26 mouse cellular contexts compared by ENCODE assay signal in genomic region chr9:55215056-55215455, GRCm38 (mm10). TPM values are rescaled to one million over a fixed set of nuclear protein-coding genes. Genes with fewer than 3 reads are reported as not detected.
DNase-seq lines count a peak whose midpoint lies in the region; ATAC-seq and TF ChIP-seq lines count a peak whose summit lies in the region.
"Had no signal": no experiment of that assay in that cellular context is flagged by ENCODE, and none has a peak within 500 bp of the region (broad histone marks: within the 10 kb centered on the region; RNA-seq: fewer than 3 reads in every experiment).

No protein-coding gene starts in this region.

- peak; percentile 50 for DNase-seq in kidney, postnatal 0 days (ENCODE audit: low spot score)
- no peak for DNase-seq in kidney, adult 11 months
- DNase-seq in ES-E14 (ENCODE audit: low read depth, low spot score), result no peak
- no peak for DNase-seq in lung, postnatal 0 days (ENCODE audit: low spot score)
- DNase-seq in urinary bladder, adult 2 months (ENCODE audit: low spot score), result no peak
- DNase-seq: adrenal gland, postnatal 25 days; B cell, adult 2 months; cerebellum, adult 2 months; cerebellum, postnatal 25 days; forebrain, postnatal 0 days; gastrocnemius, postnatal 10 days; heart, postnatal 14 days; kidney, adult 18-20 months; lung, embryonic 14.5 days had no signal

- H3K27ac ChIP-seq in kidney, postnatal 0 days, result no peak overlapping the region
- H3K27ac ChIP-seq in ES-Bruce4 (ENCODE audit: insufficient read depth, low read length) (peak overlapping the region; percentile 98), ES-E14 (ENCODE audit: insufficient read depth, low read depth, low read length, poor library complexity, severe bottlenecking) (peak overlapping the region; percentile 99)
- H3K27ac ChIP-seq in small intestine, adult 2 months (ENCODE audit: insufficient read depth, low read depth, low read length), result peak overlapping the region; percentile 64
- no peak overlapping the region for H3K27ac ChIP-seq in lung, postnatal 0 days (ENCODE audit: low read length)
- H3K27ac ChIP-seq: embryonic facial prominence, embryonic 10.5 days; embryonic facial prominence, embryonic 15.5 days; forebrain, embryonic 12.5 days; hindbrain, embryonic 12.5 days; hindbrain, postnatal 0 days; limb, embryonic 13.5 days; liver, embryonic 14.5 days; midbrain, embryonic 10.5 days; midbrain, embryonic 15.5 days; stomach, embryonic 15.5 days had no signal

- no peaks in the 10 kb centered on the region for H3K9me3 ChIP-seq in kidney, postnatal 0 days (replicated peaks; ENCODE audit: low read length)
- H3K9me3 ChIP-seq in ES-Bruce4 (replicated peaks; ENCODE audit: control insufficient read depth, insufficient read depth, low read length, poor library complexity, severe bottlenecking) (no peaks in the 10 kb centered on the region), ES-E14 (ENCODE audit: control insufficient read depth, insufficient read depth, low read depth, low read length) (no peaks in the 10 kb centered on the region)
- no peaks in the 10 kb centered on the region for H3K9me3 ChIP-seq in lung, postnatal 0 days (ENCODE audit: low read length)
- H3K9me3 ChIP-seq: embryonic facial prominence, embryonic 10.5 days; embryonic facial prominence, embryonic 15.5 days; forebrain, embryonic 12.5 days; hindbrain, embryonic 12.5 days; limb, embryonic 13.5 days; midbrain, embryonic 10.5 days; midbrain, embryonic 15.5 days; stomach, embryonic 15.5 days had no signal

- no peak for TF ChIP-seq POLR2A in ES-Bruce4 (IDR thresholded peaks at IDR 0.05; ENCODE audit: insufficient read depth, low read length)
- TF ChIP-seq POLR2A in small intestine, adult 2 months (IDR thresholded peaks at IDR 0.05; ENCODE audit: low read depth, low read length), result no peak

- peaks cover 52% of the 10 kb centered on the region for H3K36me3 ChIP-seq in kidney, postnatal 0 days (ENCODE audit: insufficient read depth, low read length)
- H3K36me3 ChIP-seq in ES-Bruce4 (ENCODE audit: control insufficient read depth, insufficient read depth, low read length, poor library complexity, severe bottlenecking) (peaks cover 45% of the 10 kb centered on the region), ES-E14 (ENCODE audit: control insufficient read depth, insufficient read depth, low read length, poor library complexity, severe bottlenecking) (peaks cover 30% of the 10 kb centered on the region)
- H3K36me3 ChIP-seq in small intestine, adult 2 months (ENCODE audit: control insufficient read depth, insufficient read depth, low read length), result peaks cover 51% of the 10 kb centered on the region
- H3K36me3 ChIP-seq in lung, postnatal 0 days (ENCODE audit: insufficient read depth, low read length), result peaks cover 27% of the 10 kb centered on the region

- no peak overlapping the region for H3K4me3 ChIP-seq in kidney, postnatal 0 days (replicated peaks; ENCODE audit: low read depth, low read length)
- no peak overlapping the region for H3K4me3 ChIP-seq in ES-Bruce4 (ENCODE audit: low read depth, low read length)
- H3K4me3 ChIP-seq in ES-E14 (ENCODE audit: insufficient read depth in 1 of 2, low read depth in 1 of 2, low read length in 2 of 2, poor library complexity in 1 of 2, severe bottlenecking in 1 of 2), result peak overlapping the region in 1 of 2 experiments; percentile 30; a peak in 1 of 4 replicates
- no peak overlapping the region for H3K4me3 ChIP-seq in small intestine, adult 2 months (ENCODE audit: low read depth, low read length)
- H3K4me3 ChIP-seq in lung, postnatal 0 days (ENCODE audit: low read depth, low read length), result no peak overlapping the region
- H3K4me3 ChIP-seq: embryonic facial prominence, embryonic 10.5 days; embryonic facial prominence, embryonic 15.5 days; forebrain, embryonic 12.5 days; hindbrain, embryonic 12.5 days; limb, embryonic 13.5 days; midbrain, embryonic 10.5 days; midbrain, embryonic 15.5 days; stomach, embryonic 15.5 days had no signal

- WGBS in kidney, postnatal 0 days, result 55% methylated on average over 3 of the region's 3 CpGs
- WGBS in small intestine, adult 2 months, result 30% methylated on average over 3 of the region's 3 CpGs
- 70% methylated on average over 3 of the region's 3 CpGs for WGBS in lung, postnatal 0 days

- no peak overlapping the region for H3K4me2 ChIP-seq in kidney, postnatal 0 days (ENCODE audit: low read length)
- no peak overlapping the region for H3K4me2 ChIP-seq in lung, postnatal 0 days (replicated peaks; ENCODE audit: low read depth, low read length)
- H3K4me2 ChIP-seq: embryonic facial prominence, embryonic 15.5 days; forebrain, embryonic 12.5 days; hindbrain, embryonic 12.5 days; limb, embryonic 13.5 days; lung, embryonic 14.5 days; midbrain, embryonic 15.5 days; stomach, embryonic 15.5 days had no signal

- H3K4me1 ChIP-seq in kidney, postnatal 0 days (replicated peaks; ENCODE audit: insufficient read depth, low read length), result peaks cover 4% of the 10 kb centered on the region
- no peaks in the 10 kb centered on the region for H3K4me1 ChIP-seq in ES-Bruce4 (ENCODE audit: control insufficient read depth, insufficient read depth, low read length)
- H3K4me1 ChIP-seq in ES-E14 (ENCODE audit: control insufficient read depth in 2 of 2, insufficient read depth in 2 of 2, low read length in 2 of 2, poor library complexity in 1 of 2), result peaks cover 22 to 51% of the 10 kb centered on the region in 2 experiments
- H3K4me1 ChIP-seq in small intestine, adult 2 months (ENCODE audit: control insufficient read depth, insufficient read depth, insufficient read length, low read length), result peaks cover 11% of the 10 kb centered on the region; the same call in 1 of the 2 replicates
- no peaks in the 10 kb centered on the region for H3K4me1 ChIP-seq in lung, postnatal 0 days (ENCODE audit: insufficient read depth, low read depth, low read length)

- in situ Hi-C loops in ES-E14 (cut with MboI; ENCODE audit: low sequenced_read_pairs in 2 of 2, unreplicated experiment in 2 of 2), result no loop called here

- ATAC-seq in kidney, postnatal 0 days (replicated peaks; ENCODE audit: low FRiP score, low read depth), result peak; percentile 62; the same call in 1 of the 2 replicates
- no peak for ATAC-seq in lung, postnatal 0 days
- ATAC-seq: forebrain, postnatal 0 days; hindbrain, postnatal 0 days; midbrain, embryonic 15.5 days had no signal

- no peak for TF ChIP-seq CTCF in kidney, postnatal 0 days (IDR thresholded peaks at IDR 0.05; ENCODE audit: low read depth)
- TF ChIP-seq CTCF in ES-Bruce4 (IDR thresholded peaks at IDR 0.05; ENCODE audit: low read depth, low read length), result no peak
- TF ChIP-seq CTCF in small intestine, adult 2 months (IDR thresholded peaks at IDR 0.05; ENCODE audit: extremely low read depth, insufficient read length, insufficient replicate concordance, low read depth, low read length), result no peak
- TF ChIP-seq CTCF in lung, postnatal 0 days (IDR thresholded peaks at IDR 0.05), result no peak

- H3K9ac ChIP-seq in kidney, postnatal 0 days (ENCODE audit: low read depth, low read length), result no peak overlapping the region
- H3K9ac ChIP-seq in ES-Bruce4 (ENCODE audit: low read depth, poor library complexity, severe bottlenecking) (no peak overlapping the region), ES-E14 (ENCODE audit: insufficient read depth, low read depth, low read length, poor library complexity, severe bottlenecking) (no peak overlapping the region)
- no peak overlapping the region for H3K9ac ChIP-seq in lung, postnatal 0 days (replicated peaks; ENCODE audit: low read depth)
- H3K9ac ChIP-seq: embryonic facial prominence, embryonic 15.5 days; forebrain, embryonic 12.5 days; forebrain, postnatal 0 days; hindbrain, embryonic 12.5 days; limb, embryonic 13.5 days; liver, embryonic 14.5 days; lung, embryonic 14.5 days; midbrain, embryonic 15.5 days; stomach, embryonic 15.5 days had no signal

- no peak for TF ChIP-seq EP300 in ES-Bruce4 (IDR thresholded peaks at IDR 0.05; ENCODE audit: insufficient read depth, low read depth, low read length)
- no peak for TF ChIP-seq EP300 in lung, postnatal 0 days (IDR thresholded peaks at IDR 0.05)

- no peaks in the 10 kb centered on the region for H3K27me3 ChIP-seq in kidney, postnatal 0 days (ENCODE audit: insufficient read depth, low read length)
- H3K27me3 ChIP-seq in ES-Bruce4 (ENCODE audit: control insufficient read depth, insufficient read depth, low read length, poor library complexity, severe bottlenecking), result no peaks in the 10 kb centered on the region
- no peaks in the 10 kb centered on the region for H3K27me3 ChIP-seq in small intestine, adult 2 months (ENCODE audit: control insufficient read depth, insufficient read depth, low read length)
- no peaks in the 10 kb centered on the region for H3K27me3 ChIP-seq in lung, postnatal 0 days (replicated peaks; ENCODE audit: insufficient read depth, low read length)
- H3K27me3 ChIP-seq: embryonic facial prominence, embryonic 15.5 days; forebrain, embryonic 12.5 days; hindbrain, embryonic 12.5 days; limb, embryonic 13.5 days; midbrain, embryonic 15.5 days; stomach, embryonic 15.5 days had no signal

TF ChIP-seq in ES-E14, 5 proteins besides CTCF, POLR2A, EP300 and RAD21:
- no peak for TF ChIP-seq ZNF384 (IDR thresholded peaks at IDR 0.05; ENCODE audit: low read depth, low read length)
- no peak for TF ChIP-seq HCFC1 (IDR thresholded peaks at IDR 0.05; ENCODE audit: borderline replicate concordance, insufficient read depth, low read length)
- TF ChIP-seq CHD2 (IDR thresholded peaks at IDR 0.05; ENCODE audit: low read depth, low read length), result no peak
- TF ChIP-seq ZC3H11A (IDR thresholded peaks at IDR 0.05; ENCODE audit: borderline replicate concordance, low read depth, low read length), result no peak
- no peak for TF ChIP-seq MAFK (IDR thresholded peaks at IDR 0.05; ENCODE audit: insufficient read depth, low read depth, low read length)
TF ChIP-seq in ES-E14: peak in this region for 0.

RNA-seq across cellular contexts. Expression of gene Fbxo22, which starts 6.3 kb away (rescaled TPM):
- polyA plus RNA-seq in kidney, postnatal 0 days (2015; fragmentation: Nextera tagmentation; extraction: Ambion mirVana), result 42.6 and 53.5 TPM in 2 replicates
- 93.0 and 102 TPM in 2 replicates for polyA plus RNA-seq in ES-Bruce4 (2011; ENCODE audit: insufficient read depth, insufficient read length, low read depth, missing spikeins)
- 58.4 and 60.5 TPM in 2 replicates for total RNA-seq in ES-E14 (2012; rRNA removed)
- 5.9 and 10.2 TPM in 2 replicates for polyA plus RNA-seq in small intestine, adult 2 months (2012; rRNA removed)
- 27.4 and 34.0 TPM in 2 replicates for polyA plus RNA-seq in lung, postnatal 0 days (2015; fragmentation: Nextera tagmentation; extraction: Ambion mirVana)
- 30.0 and 32.5 TPM in 2 replicates for polyA plus RNA-seq in urinary bladder, adult 2 months (2012; rRNA removed)

Comparison
In these comparisons a context has a peak if more than half of its experiments do, and no peak if none do; other contexts are left out.
1. H3K27ac ChIP-seq: peak in ES-Bruce4 (single experiment), ES-E14 (single experiment) and small intestine, adult 2 months (single experiment); none in kidney, postnatal 0 days (single experiment) and lung, postnatal 0 days (single experiment).